Mouse (Mus musculus): ENCODE data around the gene Cep78. TPM values are rescaled to one million over a fixed set of nuclear protein-coding genes. Genes with fewer than 3 reads are reported as not detected.

Gene Cep78
- polyA plus RNA-seq, 1 experiment from 2014 or later, result 9.0 TPM

- Histone ChIP-seq H3K4me1 (replicated peaks; ENCODE audit: control insufficient read depth, insufficient read depth) (no peaks in the 10 kb centered on the region), H3K27ac (replicated peaks) (peak overlapping the region; percentile 86), H3K4me3 (ENCODE audit: low read depth, low read length) (peak overlapping the region; percentile 57), H3K9ac (ENCODE audit: low read length) (peak overlapping the region; percentile 63), H3K9me3 (ENCODE audit: control insufficient read depth, low read length) (no peaks in the 10 kb centered on the region), H3K4me2 (replicated peaks; ENCODE audit: low read depth) (peak overlapping the region; percentile 98), H3K36me3 (ENCODE audit: control insufficient read depth, insufficient read depth, low read length) (no peaks in the 10 kb centered on the region), H3K27me3 (ENCODE audit: control insufficient read depth, insufficient read depth, low read length) (no peaks in the 10 kb centered on the region)
- under 1% methylated on average over 43 of the region's 46 CpGs for WGBS
- DNase-seq (ENCODE audit: low spot score) (peak; percentile 69), ATAC-seq (ENCODE audit: low FRiP score, low TSS enrichment) (peak; percentile 71)
- no peak; the same call in 1 of the 2 replicates for TF ChIP-seq CTCF (IDR thresholded peaks at IDR 0.05; ENCODE audit: low read depth)
- TF ChIP-seq EP300 (optimal IDR thresholded peaks at IDR 0.05), result no peak
These were observed 60.5 kb downstream of the Cep78 start for GRCm38 (mm10) chr19:15924181-15924865.

- Histone ChIP-seq H3K9me3 (ENCODE audit: control insufficient read depth, low read length) (no peaks in the 10 kb centered on the region), H3K36me3 (ENCODE audit: control insufficient read depth, insufficient read depth, low read length) (no peaks in the 10 kb centered on the region), H3K9ac (ENCODE audit: low read length) (0 out of 2 replicates have a peak overlapping the region, but pooled peaks have one; percentile 63), H3K27me3 (ENCODE audit: control insufficient read depth, insufficient read depth, low read length) (no peaks in the 10 kb centered on the region), H3K27ac (replicated peaks) (no peak overlapping the region), H3K4me3 (ENCODE audit: low read depth, low read length) (peak overlapping the region; percentile 57), H3K4me1 (replicated peaks; ENCODE audit: control insufficient read depth, insufficient read depth) (no peaks in the 10 kb centered on the region), H3K4me2 (replicated peaks; ENCODE audit: low read depth) (peak overlapping the region; percentile 98)
- peak; percentile 57 for DNase-seq (ENCODE audit: low spot score)
- peak; percentile 34 for ATAC-seq (ENCODE audit: low FRiP score, low TSS enrichment)
- TF ChIP-seq EP300 (optimal IDR thresholded peaks at IDR 0.05) (no peak), CTCF (IDR thresholded peaks at IDR 0.05; ENCODE audit: low read depth) (0 out of 2 replicates have a peak, but pooled peaks have one; percentile 23)
- WGBS, result 27% methylated on average over 9 of the region's 9 CpGs
These were observed 61.4 kb downstream of the Cep78 start for GRCm38 (mm10) chr19:15923426-15923825.

- Histone ChIP-seq H3K9ac (ENCODE audit: low read length) (no peak overlapping the region), H3K9me3 (ENCODE audit: control insufficient read depth, low read length) (no peaks in the 10 kb centered on the region), H3K27ac (replicated peaks) (no peak overlapping the region), H3K27me3 (ENCODE audit: control insufficient read depth, insufficient read depth, low read length) (no peaks in the 10 kb centered on the region), H3K4me2 (replicated peaks; ENCODE audit: low read depth) (no peak overlapping the region), H3K4me3 (ENCODE audit: low read depth, low read length) (no peak overlapping the region), H3K36me3 (ENCODE audit: control insufficient read depth, insufficient read depth, low read length) (peaks cover 6% of the 10 kb centered on the region; the same call in 1 of the 2 replicates), H3K4me1 (replicated peaks; ENCODE audit: control insufficient read depth, insufficient read depth) (no peaks in the 10 kb centered on the region)
- ATAC-seq (ENCODE audit: low FRiP score, low TSS enrichment) (no peak), DNase-seq (ENCODE audit: low spot score) (no peak)
- no peak for TF ChIP-seq EP300 (optimal IDR thresholded peaks at IDR 0.05)
- no peak for TF ChIP-seq CTCF (IDR thresholded peaks at IDR 0.05; ENCODE audit: low read depth)
- 95% methylated on average over 7 of the region's 7 CpGs for whole genome bisulfite sequencing
These were observed 65.5 kb downstream of the Cep78 start for GRCm38 (mm10) chr19:15919336-15919735.

- H3K36me3 ChIP-seq (ENCODE audit: control insufficient read depth, insufficient read depth, low read length), result peaks cover 6% of the 10 kb centered on the region; the same call in 1 of the 2 replicates
- no peak overlapping the region for H3K4me3 ChIP-seq (ENCODE audit: low read depth, low read length)
- no peak for DNase-seq (ENCODE audit: low spot score)
- ATAC-seq (ENCODE audit: low FRiP score, low TSS enrichment), result no peak
- no peak overlapping the region for H3K9ac ChIP-seq (ENCODE audit: low read length)
- H3K4me2 ChIP-seq (replicated peaks; ENCODE audit: low read depth), result no peak overlapping the region
- no peaks in the 10 kb centered on the region for H3K9me3 ChIP-seq (ENCODE audit: control insufficient read depth, low read length)
- no peaks in the 10 kb centered on the region for H3K27me3 ChIP-seq (ENCODE audit: control insufficient read depth, insufficient read depth, low read length)
- TF ChIP-seq CTCF (IDR thresholded peaks at IDR 0.05; ENCODE audit: low read depth), result no peak
- no peak for TF ChIP-seq EP300 (optimal IDR thresholded peaks at IDR 0.05)
- no peak overlapping the region for H3K27ac ChIP-seq (replicated peaks)
- WGBS, result 94% methylated on average over 7 of the region's 7 CpGs
- no peaks in the 10 kb centered on the region for H3K4me1 ChIP-seq (replicated peaks; ENCODE audit: control insufficient read depth, insufficient read depth)
These were observed 66.7 kb downstream of the Cep78 start for GRCm38 (mm10) chr19:15918111-15918510.

- no peak for TF ChIP-seq EP300 (optimal IDR thresholded peaks at IDR 0.05)
- TF ChIP-seq CTCF (IDR thresholded peaks at IDR 0.05; ENCODE audit: low read depth), result no peak
- peaks cover 9% of the 10 kb centered on the region; the same call in 1 of the 2 replicates for H3K36me3 ChIP-seq (ENCODE audit: control insufficient read depth, insufficient read depth, low read length)
- DNase-seq (ENCODE audit: low spot score), result peak; percentile 29
- no peaks in the 10 kb centered on the region for H3K4me1 ChIP-seq (replicated peaks; ENCODE audit: control insufficient read depth, insufficient read depth)
- 79% methylated on average over 9 of the region's 9 CpGs for WGBS
- H3K9me3 ChIP-seq (ENCODE audit: control insufficient read depth, low read length), result no peaks in the 10 kb centered on the region
- ATAC-seq (ENCODE audit: low FRiP score, low TSS enrichment), result peak; percentile 84
- H3K9ac ChIP-seq (ENCODE audit: low read length), result no peak overlapping the region
- H3K27me3 ChIP-seq (ENCODE audit: control insufficient read depth, insufficient read depth, low read length), result no peaks in the 10 kb centered on the region
- H3K4me3 ChIP-seq (ENCODE audit: low read depth, low read length), result no peak overlapping the region
- H3K27ac ChIP-seq (replicated peaks), result no peak overlapping the region
- no peak overlapping the region for H3K4me2 ChIP-seq (replicated peaks; ENCODE audit: low read depth)
These were observed 71.4 kb downstream of the Cep78 start for GRCm38 (mm10) chr19:15913249-15913997.
